Mouse (Mus musculus) lung, postnatal 0 days (tissue): ENCODE data around the gene Pfdn6. TPM values are rescaled to one million over a fixed set of nuclear protein-coding genes. Genes with fewer than 3 reads are reported as not detected.
A peak's percentile ranks its signal among the peaks of the same experiment; 100 is the strongest.
"Not testable (repeated sequence)": the region's sequence is repeated elsewhere in the genome, so short reads cannot be mapped to it uniquely, and the experiment has no call there.

ENCODE experiments used
- ATAC-seq: fragments of 200-750 bp; cut with Nextera tagmentation; 2 replicates; pipeline ENCODE4 v1.8.0; 2017; ENCODE audit warnings: moderate library complexity
- DNase-seq: peaks from one replicate; pipeline ENCODE4 v3.0.0-alpha.2; 2016; ENCODE audit warnings: low spot score
- H3K27ac ChIP-seq: fragments of 300-500 bp; sonication (generic); 2 replicates; pipeline ENCODE4 v1.5.1; 2014; ENCODE audit warnings: antibody characterized with exemption, mild to moderate bottlenecking, low read length, mixed read lengths
- H3K27me3 ChIP-seq: fragments of 300-500 bp; sonication (generic); replicated peaks from 2 replicates; pipeline ENCODE4 v1.6.1; 2014; ENCODE audit warnings: low read length, mixed read lengths; ENCODE audit not compliant: insufficient read depth
- H3K36me3 ChIP-seq: fragments of 300-500 bp; sonication (generic); 2 replicates; pipeline ENCODE4 v1.6.1; 2014; ENCODE audit warnings: low read length, mixed read lengths; ENCODE audit not compliant: insufficient read depth
- H3K4me1 ChIP-seq: fragments of 300-500 bp; sonication (generic); 2 replicates; pipeline ENCODE4 v1.6.1; 2014; ENCODE audit warnings: antibody characterized with exemption, low read depth, low read length, mixed read lengths; ENCODE audit not compliant: insufficient read depth
- H3K4me2 ChIP-seq: fragments of 300-500 bp; sonication (generic); replicated peaks from 2 replicates; pipeline ENCODE4 v1.6.1; 2014; ENCODE audit warnings: low read depth, mild to moderate bottlenecking, low read length, moderate library complexity, mixed read lengths
- H3K4me3 ChIP-seq: fragments of 300-500 bp; sonication (generic); 2 replicates; pipeline ENCODE4 v1.5.1; 2014; ENCODE audit warnings: low read depth, low read length
- H3K9ac ChIP-seq: fragments of 300-500 bp; sonication (generic); replicated peaks from 2 replicates; pipeline ENCODE4 v1.6.1; 2014; ENCODE audit warnings: low read depth, mild to moderate bottlenecking
- H3K9me3 ChIP-seq: fragments of 300-500 bp; sonication (generic); 2 replicates; pipeline ENCODE4 v1.6.1; 2016; ENCODE audit warnings: low read length, mixed read lengths
- CTCF ChIP-seq: IDR thresholded peaks from 2 replicates; pipeline ENCODE4 v1.5.1; 2016; ENCODE audit warnings: antibody characterized with exemption, mild to moderate bottlenecking
- EP300 ChIP-seq: IDR thresholded peaks from 2 replicates; pipeline ENCODE4 v1.6.1; 2016; ENCODE audit warnings: antibody characterized with exemption, mild to moderate bottlenecking, control low read depth
- WGBS: fragments of 180-500 bp; shearing (Covaris S2); extraction: QIAGEN DNeasy Blood & Tissue Kit; methylation state at CpG from one replicate; pipeline ENCODE4 v1.1.7; 2014; 5-methylcytosine and 5-hydroxymethylcytosine counted together
- polyA plus RNA-seq: library from polyadenylated mRNA; unstranded; fragments of >200 nt; fragmentation: Nextera tagmentation; extraction: Ambion mirVana; gene quantifications from 2 replicates; pipeline ENCODE4 v1.2.1, GENCODE M21; 2015

The Pfdn6 gene
- polyA plus RNA-seq, 1 experiment from 2014 or later, result 103 TPM

DNA sequence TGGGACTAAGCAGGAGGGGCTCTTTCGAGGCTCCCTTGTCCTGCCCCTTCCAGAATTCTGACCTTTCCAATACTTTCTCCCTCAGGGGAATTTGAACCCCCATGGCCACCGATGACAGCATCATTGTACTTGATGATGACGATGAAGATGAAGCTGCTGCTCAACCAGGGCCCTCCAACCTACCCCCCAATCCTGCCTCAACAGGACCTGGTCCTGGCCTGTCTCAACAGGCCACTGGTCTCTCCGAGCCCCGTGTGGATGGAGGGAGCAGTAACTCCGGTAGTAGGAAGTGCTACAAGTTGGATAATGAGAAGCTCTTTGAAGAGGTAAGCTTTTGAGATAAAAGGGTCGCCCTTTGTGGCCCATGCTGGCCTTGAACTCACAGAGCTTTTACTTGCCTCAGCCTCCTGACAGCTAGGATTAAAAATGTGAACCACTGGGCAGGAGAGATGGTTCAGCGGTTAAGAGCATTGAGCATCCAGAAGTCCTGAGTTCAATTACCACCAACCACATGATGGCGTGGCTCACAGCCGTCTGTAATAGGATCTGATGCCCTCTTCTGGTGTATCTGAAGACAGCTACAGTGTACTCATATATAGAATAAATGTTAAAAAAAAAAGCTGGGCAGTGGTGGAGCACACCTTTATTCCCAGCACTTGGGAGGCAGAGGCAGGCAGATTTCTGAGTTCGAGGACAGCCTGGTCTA is 29.6 kb downstream of the Pfdn6 start:
- no peak for DNase-seq
- Histone ChIP-seq H3K27me3 (no peaks in the 10 kb centered on the region), H3K4me2 (peak overlapping the region; percentile 95), H3K4me1 (peaks cover 9% of the 10 kb centered on the region), H3K9ac (peak overlapping the region; percentile 96), H3K36me3 (peaks cover 26% of the 10 kb centered on the region; the same call in 1 of the 2 replicates), H3K4me3 (peak overlapping the region; percentile 88), H3K9me3 (no peaks in the 10 kb centered on the region), H3K27ac (peak overlapping the region; percentile 98)
- ATAC-seq, result no peak
- TF ChIP-seq CTCF (peak; percentile 34), EP300 (no peak)
- WGBS, result 42% methylated on average over 11 of the region's 11 CpGs

DNA sequence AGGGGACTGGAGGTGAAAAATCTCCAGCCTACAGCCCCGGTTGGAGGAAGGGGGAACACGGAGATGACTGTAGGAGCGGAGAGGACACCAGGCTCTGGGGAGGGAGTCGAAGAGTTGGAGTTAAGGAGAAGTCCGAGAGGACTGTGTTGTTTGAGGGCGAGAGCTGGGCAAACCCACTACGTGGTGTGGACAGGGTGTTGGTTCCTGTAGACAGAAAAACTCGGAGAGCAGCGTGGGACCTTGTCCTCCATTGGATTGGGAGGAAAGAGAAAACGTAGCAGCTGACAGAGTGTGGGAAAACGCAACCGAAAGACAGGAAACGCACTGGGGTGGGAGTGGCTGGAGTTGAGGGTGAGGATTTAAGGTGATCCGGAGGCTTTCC is 30.3 kb downstream of the Pfdn6 start:
- H3K9me3 ChIP-seq, result no peaks in the 10 kb centered on the region
- TF ChIP-seq EP300 (no peak), CTCF (no peak)
- peak overlapping the region; percentile 96 for H3K9ac ChIP-seq
- peak overlapping the region; percentile 88 for H3K4me3 ChIP-seq
- peaks cover 22% of the 10 kb centered on the region; the same call in 1 of the 2 replicates for H3K36me3 ChIP-seq
- peak overlapping the region; percentile 98 for H3K27ac ChIP-seq
- under 1% methylated on average over 14 of the region's 14 CpGs for WGBS
- ATAC-seq (peak; percentile 14), DNase-seq (peak; percentile 90)
- H3K4me2 ChIP-seq, result peak overlapping the region; percentile 95
- no peaks in the 10 kb centered on the region for H3K27me3 ChIP-seq
- peaks cover 5% of the 10 kb centered on the region for H3K4me1 ChIP-seq

DNA sequence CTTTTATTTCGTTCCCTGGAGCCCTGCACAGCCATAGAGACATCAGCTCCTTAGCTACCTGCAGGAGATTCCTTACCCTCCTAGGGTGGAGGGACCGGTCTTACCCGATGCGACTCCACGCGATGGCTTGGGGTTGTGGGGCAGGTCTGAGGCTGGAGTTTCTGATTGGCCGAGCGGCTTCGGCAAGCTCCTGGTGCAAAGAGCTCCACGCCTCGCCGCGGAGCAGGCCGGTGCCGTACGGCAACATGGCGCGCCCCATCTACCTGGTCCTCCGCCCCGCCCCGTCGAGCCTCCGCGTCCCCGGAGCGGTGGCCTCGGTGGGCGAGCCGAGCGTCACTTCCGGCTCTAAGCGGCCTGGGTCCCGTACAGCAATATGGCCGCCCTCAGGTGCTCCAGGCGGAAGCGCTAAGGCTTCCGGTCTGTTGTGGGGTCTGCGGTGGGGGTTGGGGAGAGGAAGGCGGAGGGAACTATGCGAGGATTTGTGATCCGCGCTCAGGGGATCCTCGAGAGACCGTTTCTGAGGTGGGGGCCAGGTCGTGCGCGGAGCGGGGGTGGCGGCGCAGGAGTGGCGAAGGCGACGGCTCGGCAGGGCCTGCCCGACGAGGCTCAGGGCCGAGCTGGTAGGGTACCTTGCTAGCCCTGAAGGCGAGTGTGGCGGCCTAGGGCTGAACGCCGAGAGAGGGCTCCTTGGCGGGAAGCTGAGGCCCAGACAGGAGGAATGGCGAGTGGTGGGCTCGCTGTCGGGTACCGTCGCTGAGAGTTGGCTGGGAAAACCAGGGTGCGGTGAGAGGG is 30.9 kb downstream of the Pfdn6 start, which contains the start of gene Daxx:
Gene Daxx, plus strand, starts transcription at position 338 of the 792 bp plus-strand sequence.
- no peaks in the 10 kb centered on the region for H3K27me3 ChIP-seq
- ATAC-seq (peak; percentile 97), DNase-seq (peak; percentile 99)
- H3K27ac ChIP-seq, result peak within 1 kb of the TSS; percentile 98
- H3K4me2 ChIP-seq, result peak within 1 kb of the TSS; percentile 95
- no peaks in the 10 kb centered on the region for H3K9me3 ChIP-seq
- H3K4me1 ChIP-seq, result peaks cover 4% of the 10 kb centered on the region; the same call in 1 of the 2 replicates
- peak within 1 kb of the TSS; percentile 96 for H3K9ac ChIP-seq
- peaks cover 19% of the 10 kb centered on the region; the same call in 1 of the 2 replicates for H3K36me3 ChIP-seq
- WGBS, result under 1% methylated on average over 66 of the region's 68 CpGs
- TF ChIP-seq CTCF (no peak), EP300 (no peak)
- H3K4me3 ChIP-seq, result peak within 1 kb of the TSS; percentile 88

DNA sequence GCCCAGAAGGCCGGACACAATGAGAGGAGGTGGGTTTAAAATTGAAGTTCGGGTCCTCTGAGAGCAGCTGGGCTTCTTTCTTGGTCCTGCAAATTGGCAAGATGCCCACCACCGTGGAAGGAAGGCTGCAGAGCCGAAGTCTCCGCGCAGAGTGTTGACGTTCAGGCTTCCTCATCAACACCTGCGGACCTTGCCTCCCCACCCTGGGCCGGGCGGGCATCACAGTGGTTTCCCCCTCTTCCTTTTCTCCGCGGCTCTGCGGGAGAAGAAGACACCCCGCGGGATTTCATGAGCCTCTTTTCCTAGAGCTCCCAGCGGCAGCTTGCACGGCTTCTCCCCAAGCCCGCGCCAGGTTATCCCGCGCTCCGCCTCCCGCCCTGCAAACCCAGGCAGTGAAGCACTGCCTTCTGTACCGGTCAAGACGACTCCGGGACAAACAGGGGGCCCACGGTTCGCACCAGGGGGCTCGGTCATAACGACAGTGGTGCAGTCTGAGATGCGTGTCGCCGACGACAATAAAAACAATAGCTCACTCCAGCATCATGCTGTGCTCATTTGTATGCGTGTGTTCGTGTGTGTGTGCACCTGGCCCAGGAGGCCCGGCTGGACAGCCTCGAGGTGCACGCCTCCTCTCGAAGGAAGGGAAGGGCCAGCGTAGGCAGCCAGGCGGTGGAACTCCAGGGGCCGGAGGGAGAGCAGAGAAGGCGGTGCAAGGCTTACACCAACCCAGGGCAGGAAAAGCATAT is 31.6 kb downstream of the Pfdn6 start:
- TF ChIP-seq EP300, result no peak
- TF ChIP-seq CTCF, result no peak
- H3K4me3 ChIP-seq, result peak overlapping the region; percentile 88

DNA sequence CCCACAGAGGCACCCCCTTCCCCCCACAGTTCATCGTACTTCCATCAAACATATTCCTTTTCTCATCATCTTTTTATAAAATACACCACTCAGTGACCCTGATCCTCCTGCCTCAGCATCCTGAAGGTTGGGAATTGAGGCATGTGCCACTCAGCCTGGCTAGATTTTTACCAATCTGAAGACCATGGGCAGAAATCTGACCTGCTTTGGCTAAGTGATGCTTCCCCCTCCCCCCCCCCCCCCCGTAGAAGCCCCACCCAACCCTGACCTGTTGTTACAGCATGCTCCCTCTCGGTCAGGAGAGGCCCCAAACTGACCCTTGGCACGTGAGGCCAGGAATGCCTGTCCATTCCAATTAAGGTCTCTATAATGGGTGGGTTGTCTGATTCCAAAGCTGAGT is 35.3 kb downstream of the Pfdn6 start, which contains the start of gene Platr17:
Gene Platr17, plus strand, starts transcription at position 301 of the 400 bp plus-strand sequence.
- WGBS, result 58% methylated on average over 3 of the region's 4 CpGs
- not testable (repeated sequence) for DNase-seq, H3K27ac ChIP-seq, ATAC-seq, H3K4me1 ChIP-seq, H3K27me3 ChIP-seq, H3K9me3 ChIP-seq, H3K9ac ChIP-seq, H3K4me3 ChIP-seq, H3K36me3 ChIP-seq, H3K4me2 ChIP-seq

More for the DNA sequence above, 31.6 kb downstream of the Pfdn6 start:
- peak; percentile 49 for ATAC-seq
- H3K4me2 ChIP-seq, result peak overlapping the region; percentile 95
- peak overlapping the region; percentile 50 for H3K9ac ChIP-seq
- peak overlapping the region; percentile 98 for H3K27ac ChIP-seq
- peaks cover 4% of the 10 kb centered on the region; the same call in 1 of the 2 replicates for H3K4me1 ChIP-seq
- H3K27me3 ChIP-seq, result no peaks in the 10 kb centered on the region
- DNase-seq, result no peak
- H3K36me3 ChIP-seq, result peaks cover 13% of the 10 kb centered on the region; the same call in 1 of the 2 replicates
- H3K9me3 ChIP-seq, result no peaks in the 10 kb centered on the region
- under 1% methylated on average over 37 of the region's 44 CpGs for WGBS

DNA sequence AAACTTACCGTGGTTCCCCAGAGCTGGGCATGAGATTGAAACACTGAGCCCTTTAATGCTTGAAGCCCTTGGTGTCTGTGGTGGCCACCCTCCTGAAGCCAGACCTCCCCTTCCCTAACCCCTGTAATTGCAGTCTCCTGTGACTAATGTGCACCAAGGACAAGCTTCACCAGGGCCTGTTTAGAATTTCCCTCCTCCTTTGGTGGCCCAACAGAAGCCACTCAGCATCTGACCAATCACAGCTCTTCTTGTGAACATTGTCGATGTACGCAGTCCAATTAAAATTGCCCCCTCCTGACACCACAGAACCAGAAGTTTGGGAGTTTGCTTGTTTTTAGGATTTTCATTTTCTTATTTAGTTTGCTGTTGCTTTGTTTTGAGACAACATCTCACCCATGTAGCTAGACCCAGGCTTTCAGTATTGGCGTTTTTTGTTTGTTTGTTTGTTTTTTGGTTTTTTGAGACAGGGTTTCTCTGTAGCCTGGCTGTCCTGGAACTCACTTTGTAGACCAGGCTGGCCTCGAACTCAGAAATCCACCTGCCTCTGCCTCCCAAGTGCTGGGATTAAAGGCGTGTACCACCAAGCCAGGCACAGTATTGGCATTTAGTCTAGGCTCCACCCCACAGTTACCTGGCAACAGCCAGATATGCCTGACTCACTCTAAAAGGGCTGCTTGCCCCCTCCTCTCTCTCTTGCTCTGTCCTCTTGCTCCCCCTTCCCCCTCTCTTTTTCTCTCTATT is 36.1 kb downstream of the Pfdn6 start:
- H3K27ac ChIP-seq, H3K4me3 ChIP-seq, H3K27me3 ChIP-seq, H3K9me3 ChIP-seq, H3K4me1 ChIP-seq, H3K4me2 ChIP-seq, H3K9ac ChIP-seq, ATAC-seq, DNase-seq, H3K36me3 ChIP-seq: not testable (repeated sequence)
- 63% methylated on average over 6 of the region's 6 CpGs for WGBS
